Mouse (Mus musculus) MEL (cell line): Measurements from ENCODE around the gene Ddrgk1.

Experiments
- CTCF ChIP-seq, 3 experiments: IDR thresholded peaks in 2 of 3; conservative IDR thresholded peaks in 1 of 3; 2 replicates each; pipeline ENCODE4 v1.5.1; 2011 to 2012; ENCODE audit warnings: low read length in 3 of 3, low read depth in 2 of 3, mild to moderate bottlenecking in 2 of 3, improper control_type of control experiment in 1 of 3, inconsistent platforms in 1 of 3, mixed read lengths in 1 of 3, moderate library complexity in 1 of 3; ENCODE audit not compliant: control insufficient read depth in 1 of 3, insufficient read depth in 1 of 3, poor library complexity in 1 of 3, severe bottlenecking in 1 of 3
- HCFC1 ChIP-seq: IDR thresholded peaks from 2 replicates; pipeline ENCODE4 v1.6.1; 2012; ENCODE audit warnings: low read depth, mild to moderate bottlenecking, inconsistent platforms, low read length, improper control_type of control experiment, moderate library complexity
- JUND ChIP-seq: IDR thresholded peaks from 2 replicates; pipeline ENCODE4 v1.6.1; 2011; ENCODE audit warnings: low read depth, mild to moderate bottlenecking, improper control_type of control experiment, low read length
- MAFK ChIP-seq: IDR thresholded peaks from 2 replicates; pipeline ENCODE4 v1.6.1; 2011; ENCODE audit warnings: low read depth, mild to moderate bottlenecking, low read length, improper control_type of control experiment, borderline replicate concordance
- MAX ChIP-seq: IDR thresholded peaks from 2 replicates; pipeline ENCODE4 v1.6.1; 2011; ENCODE audit warnings: low read length, improper control_type of control experiment
- MYC ChIP-seq: IDR thresholded peaks from 2 replicates; pipeline ENCODE4 v1.6.1; 2011; ENCODE audit warnings: low read depth, mild to moderate bottlenecking, low read length, improper control_type of control experiment, moderate library complexity
- POLR2AphosphoS2 ChIP-seq: IDR thresholded peaks from 2 replicates; pipeline ENCODE4 v1.6.1; 2011; ENCODE audit warnings: low read length, improper control_type of control experiment
- RAD21 ChIP-seq: IDR thresholded peaks from 2 replicates; pipeline ENCODE4 v1.6.1; 2011; ENCODE audit warnings: mild to moderate bottlenecking, low read depth, low read length, improper control_type of control experiment
- TCF12 ChIP-seq: IDR thresholded peaks from 2 replicates; pipeline ENCODE4 v1.6.1; 2014; ENCODE audit warnings: low read depth, mild to moderate bottlenecking, inconsistent platforms, low read length, improper control_type of control experiment, moderate library complexity
- ZNF384 ChIP-seq: IDR thresholded peaks from 2 replicates; pipeline ENCODE4 v1.6.1; 2012; ENCODE audit warnings: low read depth, mild to moderate bottlenecking, inconsistent platforms, low read length, improper control_type of control experiment

GRCm38 (mm10) chr2:130618972-130619371 lies 45.5 kb downstream of the Ddrgk1 start:
- TF ChIP-seq CTCF (IDR thresholded peaks at IDR 0.05 in 2 of 3, conservative IDR thresholded peaks at IDR 0.05 in 1 of 3; ENCODE audit: control insufficient read depth in 1 of 3, insufficient read depth in 1 of 3, low read depth in 2 of 3, low read length in 3 of 3, poor library complexity in 1 of 3, severe bottlenecking in 1 of 3) (no peak), RAD21 (no peak), MAX (no peak), MAFK (no peak), ZNF384 (no peak), POLR2AphosphoS2 (no peak), JUND (no peak), HCFC1 (no peak), MYC (no peak), TCF12 (no peak)
